ENCODE assay signal across 8 mouse cellular contexts in genomic region chr17:23843812-23844273, GRCm38 (mm10). TPM values are rescaled to one million over a fixed set of nuclear protein-coding genes. Genes with fewer than 3 reads are reported as not detected.
DNase-seq lines count a peak whose midpoint lies in the region; ATAC-seq and TF ChIP-seq lines count a peak whose summit lies in the region.

TSS of gene Prss32 (plus strand) at chr17:23843855.
TSS of gene Prss41 (minus strand) at chr17:23844172.

- H3K4me1 ChIP-seq in heart, embryonic 10.5 days: peaks cover 12% of the 10 kb centered on the region
- H3K4me1 ChIP-seq in kidney, embryonic 14.5 days (ENCODE audit: control insufficient read depth, insufficient read depth, low read length): no peaks in the 10 kb centered on the region

- H3K9me3 ChIP-seq in heart, embryonic 10.5 days: no peaks in the 10 kb centered on the region
- H3K9me3 ChIP-seq in kidney, embryonic 14.5 days (ENCODE audit: control insufficient read depth, low read length): no peaks in the 10 kb centered on the region

- H3K9ac ChIP-seq in kidney, embryonic 14.5 days (ENCODE audit: low read depth, low read length): peak within 1 kb of the TSS; percentile 1; the same call in 1 of the 2 replicates

- no peaks in the 10 kb centered on the region for H3K36me3 ChIP-seq in heart, embryonic 10.5 days
- no peaks in the 10 kb centered on the region for H3K36me3 ChIP-seq in kidney, embryonic 14.5 days (ENCODE audit: control insufficient read depth, insufficient read depth, low read length)

- peak; percentile 79 to 80 for DNase-seq in B cell, adult 2 months
- DNase-seq in Patski (ENCODE audit: low read depth, low spot score): no peak
- peak; percentile 73 for DNase-seq in embryo, embryonic 10 days (ENCODE audit: low spot score)
- DNase-seq in heart, embryonic 10.5 days (ENCODE audit: low spot score): no peak
- DNase-seq in lung, postnatal 10 days: peak; percentile 71
- peak; percentile 35 for DNase-seq in retina, postnatal 7 days (ENCODE audit: low read depth, low spot score)
- no peak for DNase-seq in Muller cell, postnatal 12 days (ENCODE audit: inconsistent ontology term)

- H3K4me3 ChIP-seq in heart, embryonic 10.5 days: peak within 1 kb of the TSS; percentile 44
- H3K4me3 ChIP-seq in kidney, embryonic 14.5 days (ENCODE audit: low read length): peak within 1 kb of the TSS; percentile 18

- 13% methylated on average over 19 of the region's 19 CpGs for WGBS in heart, embryonic 10.5 days
- 16% methylated on average over 19 of the region's 19 CpGs for WGBS in kidney, embryonic 14.5 days

- peak within 1 kb of the TSS; percentile 34 for H3K4me2 ChIP-seq in kidney, embryonic 14.5 days (replicated peaks; ENCODE audit: low read depth, low read length)

- TF ChIP-seq CTCF in Patski (IDR thresholded peaks at IDR 0.05): peak; percentile 67

- no peak for ATAC-seq in Patski
- ATAC-seq in kidney, embryonic 14.5 days (ENCODE audit: low FRiP score, low TSS enrichment): peak; percentile 54

- peak within 1 kb of the TSS; percentile 29; the same call in 1 of the 2 replicates for H3K27ac ChIP-seq in heart, embryonic 10.5 days
- H3K27ac ChIP-seq in kidney, embryonic 14.5 days (ENCODE audit: low read depth, low read length): no peak within 1 kb of the TSS

- CTCF ChIA-PET in Patski (lab: Charles Lee): interaction anchor here (0.9 to 2.9 kb wide), 13 partner anchors 10 to 138 kb away, joined by 3 to 23 read pairs (median 4); partner anchors contain the start of gene Elob

- no peaks in the 10 kb centered on the region for H3K27me3 ChIP-seq in Patski
- peaks cover 9% of the 10 kb centered on the region for H3K27me3 ChIP-seq in heart, embryonic 10.5 days (ENCODE audit: insufficient read depth, poor library complexity, severe bottlenecking)
- H3K27me3 ChIP-seq in kidney, embryonic 14.5 days (ENCODE audit: control insufficient read depth, insufficient read depth, low read length): no peaks in the 10 kb centered on the region

- POLR2A ChIA-PET in Patski (lab: Charles Lee): no interaction called here

- in situ Hi-C loops in Patski (cut with MboI; ENCODE audit: low pct_unique_long_range_greater_than_20kb): no loop called here

RNA-seq across cellular contexts. Expression of gene Prss32, which starts in this region (rescaled TPM):
- 0.45 TPM for polyA plus RNA-seq in Patski (2021)
- not detected in 2 replicates for polyA plus RNA-seq in heart, embryonic 10.5 days (2016; fragmentation: Nextera tagmentation; extraction: Ambion mirVana)
- polyA plus RNA-seq in kidney, embryonic 14.5 days (2014; fragmentation: Nextera tagmentation; extraction: Ambion mirVana): 0.14 TPM in 1 of 2 replicates, not detected in the other

RNA-seq across cellular contexts. Expression of gene Prss41, which starts in this region (rescaled TPM):
- 0.35 TPM for polyA plus RNA-seq in Patski (2021)
- 0.41 and 1.5 TPM in 2 replicates for polyA plus RNA-seq in heart, embryonic 10.5 days (2016; fragmentation: Nextera tagmentation; extraction: Ambion mirVana)
- polyA plus RNA-seq in kidney, embryonic 14.5 days (2014; fragmentation: Nextera tagmentation; extraction: Ambion mirVana): 3.1 and 3.9 TPM in 2 replicates

Comparison
In these comparisons a context has a peak if more than half of its experiments do, and no peak if none do; other contexts are left out.
1. DNase-seq: peak in B cell, adult 2 months (2 of 2), embryo, embryonic 10 days (single experiment), lung, postnatal 10 days (single experiment) and retina, postnatal 7 days (single experiment); none in Patski (single experiment), heart, embryonic 10.5 days (single experiment) and Muller cell, postnatal 12 days (single experiment).